Mouse (Mus musculus) C2C12 (cell line): Measurements from ENCODE around the gene 2410004P03Rik.

Source experiments
- CEBPB ChIP-seq: IDR thresholded peaks from one replicate; pipeline ENCODE4 v1.6.1; 2011; ENCODE audit warnings: low read depth, mild to moderate bottlenecking, control low read depth, moderate library complexity
- CTCF ChIP-seq: IDR thresholded peaks from one replicate; pipeline ENCODE4 v1.5.1; 2011; ENCODE audit not compliant: control insufficient read depth, insufficient read depth, insufficient read length
- FOSL1 ChIP-seq: IDR thresholded peaks from one replicate; pipeline ENCODE4 v1.8.0; 2011; ENCODE audit warnings: mild to moderate bottlenecking, low read length; ENCODE audit not compliant: poor library complexity, insufficient read depth, severe bottlenecking
- MAX ChIP-seq: IDR thresholded peaks from one replicate; pipeline ENCODE4 v1.6.1; 2011; ENCODE audit warnings: mild to moderate bottlenecking, control low read depth
- MYOD1 ChIP-seq: IDR thresholded peaks from one replicate; pipeline ENCODE4 v1.6.1; 2011; ENCODE audit warnings: low read depth; ENCODE audit not compliant: control insufficient read depth, insufficient read length
- MYOG ChIP-seq: IDR thresholded peaks from one replicate; pipeline ENCODE4 v1.6.1; 2011; ENCODE audit not compliant: control insufficient read depth, insufficient read length; ENCODE audit errors: extremely low read depth
- USF1 ChIP-seq: IDR thresholded peaks from one replicate; pipeline ENCODE4 v1.6.1; 2011; ENCODE audit warnings: low read depth, mild to moderate bottlenecking, control low read depth, moderate library complexity

DNA sequence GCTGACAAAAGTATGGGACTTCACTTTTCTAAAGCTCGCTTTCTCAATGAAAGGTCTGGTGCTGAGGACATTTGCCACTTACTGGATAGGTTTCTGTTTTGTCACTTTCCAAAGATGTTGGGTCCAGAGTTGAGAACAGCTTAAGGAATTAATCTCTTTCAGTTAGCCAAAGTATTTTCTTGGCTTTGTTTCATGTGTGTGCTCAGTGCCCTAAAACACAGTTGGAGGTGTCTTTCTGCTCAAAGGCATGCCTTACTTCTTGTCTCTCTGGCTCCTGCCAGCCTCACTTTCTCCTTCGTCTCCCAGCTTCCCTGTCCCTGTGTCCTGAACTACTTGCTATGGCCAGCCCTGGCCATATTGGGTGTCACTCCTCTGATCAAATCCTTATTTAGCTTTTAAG is 20.2 kb downstream of the 2410004P03Rik start:
- no peak for TF ChIP-seq CTCF
- TF ChIP-seq FOSL1: no peak
- TF ChIP-seq USF1: no peak
- TF ChIP-seq MAX: no peak
- no peak for TF ChIP-seq MYOG
- TF ChIP-seq MYOD1: no peak
- no peak for TF ChIP-seq CEBPB
